Mouse (Mus musculus) kidney, adult 2 months (tissue): Measurements from ENCODE around the gene Slc12a5.

Source experiments
- CTCF ChIP-seq: fragments of 200-500 bp; conservative IDR thresholded peaks from 2 replicates; pipeline ENCODE4 v1.5.1; 2011; ENCODE audit warnings: low read depth, mild to moderate bottlenecking, control low read depth, low read length, moderate library complexity, mixed read lengths; ENCODE audit not compliant: insufficient read depth, insufficient read length
- POLR2A ChIP-seq: fragments of 200-500 bp; IDR thresholded peaks from one replicate; pipeline ENCODE4 v1.6.1; 2011; ENCODE audit warnings: low read depth, low read length, control low read depth

DNA sequence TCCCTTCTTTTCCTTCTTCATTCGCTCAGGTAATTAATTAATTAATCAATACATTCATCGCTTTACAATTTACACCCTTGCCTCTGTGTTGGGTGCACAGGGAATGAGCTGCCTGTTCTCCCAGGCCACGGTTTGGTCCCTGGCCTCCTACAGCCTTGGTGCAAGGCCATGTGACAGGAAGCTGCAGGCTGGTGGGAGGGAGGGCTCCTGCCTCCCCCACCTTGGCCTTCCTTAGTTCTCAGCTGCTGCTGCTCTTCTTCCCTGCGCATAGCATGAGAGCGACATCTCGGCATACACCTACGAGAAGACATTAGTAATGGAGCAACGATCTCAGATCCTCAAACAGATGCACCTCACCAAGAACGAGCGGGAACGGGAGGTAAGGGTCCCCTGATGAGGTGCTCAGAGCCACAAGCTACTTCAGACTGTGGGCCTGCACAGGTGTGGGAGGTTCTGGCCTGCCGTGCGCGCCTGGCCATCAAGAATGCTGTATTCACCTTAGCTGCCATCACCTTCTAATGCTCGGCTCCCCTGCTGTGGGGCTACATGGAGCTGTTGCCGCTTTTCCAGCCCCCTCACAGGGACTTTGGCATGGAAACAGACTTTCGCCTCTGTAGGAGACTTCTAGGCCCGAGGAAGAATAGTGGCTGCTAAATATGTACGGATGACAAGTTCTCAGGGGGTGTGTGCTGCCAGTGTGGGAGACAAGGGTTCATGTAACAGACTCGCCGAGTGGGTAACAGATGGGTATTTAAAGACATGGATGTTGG lies 34.2 kb downstream of the Slc12a5 start:
- TF ChIP-seq POLR2A (no peak), CTCF (no peak)
